Mouse (Mus musculus) CH12.LX (cell line): ENCODE results near the gene Otud7b. TPM values are rescaled to one million over a fixed set of nuclear protein-coding genes. Genes with fewer than 3 reads are reported as not detected.
A peak's percentile ranks its signal among the peaks of the same experiment; 100 is the strongest.

Experiments
- DNase-seq: peaks from one replicate; pipeline ENCODE4 v3.0.0-alpha.2; 2013; ENCODE audit errors: extremely low read depth
- H3K27ac ChIP-seq: 2 replicates; pipeline ENCODE4 v1.5.1; 2012; ENCODE audit warnings: low read depth, mild to moderate bottlenecking, control low read depth, moderate library complexity; ENCODE audit not compliant: insufficient read depth
- H3K27me3 ChIP-seq: replicated peaks from 2 replicates; pipeline ENCODE3; 2012; ENCODE audit warnings: inconsistent platforms
- H3K36me3 ChIP-seq, 2 experiments: replicated peaks in 1 of 2; 2 replicates each; pipeline versions ENCODE3 to v1.6.1; 2012; ENCODE audit warnings: inconsistent platforms in 1 of 2, low read length in 1 of 2, mild to moderate bottlenecking in 1 of 2, mixed read lengths in 1 of 2, moderate library complexity in 1 of 2; ENCODE audit not compliant: control insufficient read depth in 1 of 2, insufficient read depth in 1 of 2
- H3K4me1 ChIP-seq, 2 experiments: 2 replicates each; pipeline ENCODE4 v1.6.1; 2012; ENCODE audit warnings: inconsistent platforms in 1 of 2, moderate library complexity in 1 of 2; ENCODE audit not compliant: insufficient read depth in 2 of 2, control insufficient read depth in 1 of 2
- H3K4me2 ChIP-seq: 2 replicates; pipeline ENCODE4 v1.6.1; 2012; ENCODE audit warnings: low read depth, mild to moderate bottlenecking, control low read depth; ENCODE audit not compliant: poor library complexity, insufficient read depth, severe bottlenecking
- H3K4me3 ChIP-seq, 3 experiments: fragments of 150-350 bp in 1 of 3; sonication (generic) in 1 of 3; replicated peaks in 1 of 3; 2 replicates each; pipeline versions ENCODE3 to v1.5.1; 2011 to 2012; ENCODE audit warnings: low read depth in 2 of 3, low read length in 2 of 3, mild to moderate bottlenecking in 2 of 3, moderate library complexity in 2 of 3, control low read depth in 1 of 3, improper control_type of control experiment in 1 of 3, inconsistent platforms in 1 of 3, mixed read lengths in 1 of 3; ENCODE audit not compliant: poor library complexity in 1 of 3
- H3K79me2 ChIP-seq: replicated peaks from 2 replicates; pipeline ENCODE4 v1.6.1; 2012; ENCODE audit warnings: mild to moderate bottlenecking, moderate library complexity; ENCODE audit not compliant: control insufficient read depth, poor library complexity, insufficient read depth, severe bottlenecking; ENCODE audit errors: extremely low read depth
- H3K9ac ChIP-seq: 2 replicates; pipeline ENCODE4 v1.6.1; 2012; ENCODE audit warnings: low read depth, mild to moderate bottlenecking, control low read depth, moderate library complexity; ENCODE audit not compliant: insufficient read depth
- H3K9me3 ChIP-seq: replicated peaks from 2 replicates; pipeline ENCODE3; 2012; ENCODE audit warnings: low read length, inconsistent platforms, mixed read lengths
- BHLHE40 ChIP-seq: IDR thresholded peaks from 2 replicates; pipeline ENCODE4 v1.6.1; 2011; ENCODE audit warnings: mild to moderate bottlenecking, low read depth, low read length, improper control_type of control experiment
- CHD2 ChIP-seq: IDR thresholded peaks from 2 replicates; pipeline ENCODE4 v1.6.1; 2011; ENCODE audit warnings: low read length, improper control_type of control experiment
- CTCF ChIP-seq, 2 experiments: IDR thresholded peaks in 1 of 2; conservative IDR thresholded peaks in 1 of 2; 2 replicates each; pipeline ENCODE4 v1.5.1; 2011 to 2012; ENCODE audit warnings: low read depth in 2 of 2, low read length in 2 of 2, improper control_type of control experiment in 1 of 2, inconsistent platforms in 1 of 2, mild to moderate bottlenecking in 1 of 2, moderate library complexity in 1 of 2
- EP300 ChIP-seq: IDR thresholded peaks from 2 replicates; pipeline ENCODE4 v1.6.1; 2011; ENCODE audit warnings: low read length, improper control_type of control experiment
- ETS1 ChIP-seq: conservative IDR thresholded peaks from 2 replicates; pipeline ENCODE4 v1.6.1; 2012; ENCODE audit warnings: low read depth, mild to moderate bottlenecking, inconsistent platforms, low read length, improper control_type of control experiment, moderate library complexity
- GABPA ChIP-seq: IDR thresholded peaks from 2 replicates; pipeline ENCODE4 v1.6.1; 2012; ENCODE audit warnings: low read depth, low read length, improper control_type of control experiment, inconsistent platforms; ENCODE audit not compliant: insufficient replicate concordance
- HCFC1 ChIP-seq: IDR thresholded peaks from 2 replicates; pipeline ENCODE4 v1.6.1; 2012; ENCODE audit warnings: low read depth, mild to moderate bottlenecking, inconsistent platforms, low read length, improper control_type of control experiment
- JUN ChIP-seq: IDR thresholded peaks from 2 replicates; pipeline ENCODE4 v1.6.1; 2011; ENCODE audit warnings: low read depth, mild to moderate bottlenecking, low read length, improper control_type of control experiment, moderate library complexity; ENCODE audit not compliant: insufficient read depth
- KAT2A ChIP-seq: IDR thresholded peaks from 2 replicates; pipeline ENCODE4 v1.6.1; 2012; ENCODE audit warnings: low read length, improper control_type of control experiment, inconsistent platforms; ENCODE audit not compliant: insufficient replicate concordance
- MAFK ChIP-seq: IDR thresholded peaks from 2 replicates; pipeline ENCODE4 v1.6.1; 2011; ENCODE audit warnings: low read length, improper control_type of control experiment; ENCODE audit not compliant: insufficient replicate concordance
- MAX ChIP-seq: IDR thresholded peaks from 2 replicates; pipeline ENCODE4 v1.6.1; 2011; ENCODE audit warnings: low read length, improper control_type of control experiment
- MAZ ChIP-seq: IDR thresholded peaks from 2 replicates; pipeline ENCODE4 v1.6.1; 2012; ENCODE audit warnings: low read depth, mild to moderate bottlenecking, inconsistent platforms, low read length, improper control_type of control experiment, moderate library complexity
- MEF2A ChIP-seq: IDR thresholded peaks from 2 replicates; pipeline ENCODE4 v1.6.1; 2014; ENCODE audit warnings: low read depth, mild to moderate bottlenecking, inconsistent platforms, low read length, improper control_type of control experiment, borderline replicate concordance
- MYC ChIP-seq: IDR thresholded peaks from 2 replicates; pipeline ENCODE4 v1.6.1; 2011; ENCODE audit warnings: low read depth, mild to moderate bottlenecking, improper control_type of control experiment, low read length
- NELFE ChIP-seq: IDR thresholded peaks from 2 replicates; pipeline ENCODE4 v1.6.1; 2011; ENCODE audit warnings: low read depth, low read length, improper control_type of control experiment
- NRF1 ChIP-seq: IDR thresholded peaks from 2 replicates; pipeline ENCODE4 v1.6.1; 2014; ENCODE audit warnings: low read depth, mild to moderate bottlenecking, inconsistent platforms, low read length, improper control_type of control experiment, moderate library complexity
- PAX5 ChIP-seq: IDR thresholded peaks from 2 replicates; pipeline ENCODE4 v1.6.1; 2012; ENCODE audit warnings: low read length, inconsistent platforms, mixed read lengths
- RAD21 ChIP-seq: IDR thresholded peaks from 2 replicates; pipeline ENCODE4 v1.6.1; 2011; ENCODE audit warnings: low read depth, mild to moderate bottlenecking, low read length, improper control_type of control experiment, moderate library complexity
- RCOR1 ChIP-seq: conservative IDR thresholded peaks from 2 replicates; pipeline ENCODE4 v1.6.1; 2012; ENCODE audit warnings: low read depth, mild to moderate bottlenecking, inconsistent platforms, low read length, improper control_type of control experiment
- SIN3A ChIP-seq: IDR thresholded peaks from 2 replicates; pipeline ENCODE4 v1.6.1; 2012; ENCODE audit warnings: low read length, improper control_type of control experiment, inconsistent platforms
- SMC3 ChIP-seq: IDR thresholded peaks from 2 replicates; pipeline ENCODE4 v1.6.1; 2011; ENCODE audit warnings: low read depth, low read length, improper control_type of control experiment
- TCF12 ChIP-seq: IDR thresholded peaks from 2 replicates; pipeline ENCODE4 v1.6.1; 2014; ENCODE audit warnings: low read depth, mild to moderate bottlenecking, inconsistent platforms, low read length, improper control_type of control experiment
- UBTF ChIP-seq: IDR thresholded peaks from 2 replicates; pipeline ENCODE4 v1.6.1; 2012; ENCODE audit warnings: low read depth, mild to moderate bottlenecking, inconsistent platforms, low read length, improper control_type of control experiment, moderate library complexity
- USF1 ChIP-seq: IDR thresholded peaks from 2 replicates; pipeline ENCODE4 v1.6.1; 2014; ENCODE audit warnings: low read depth, mild to moderate bottlenecking, inconsistent platforms, low read length, improper control_type of control experiment
- USF2 ChIP-seq: conservative IDR thresholded peaks from 2 replicates; pipeline ENCODE4 v1.6.1; 2011; ENCODE audit warnings: low read depth, low read length, improper control_type of control experiment
- ZC3H11A ChIP-seq: IDR thresholded peaks from 2 replicates; pipeline ENCODE4 v1.6.1; 2012; ENCODE audit warnings: low read depth, mild to moderate bottlenecking, inconsistent platforms, low read length, improper control_type of control experiment
- ZMIZ1 ChIP-seq: IDR thresholded peaks from 2 replicates; pipeline ENCODE4 v1.6.1; 2012; ENCODE audit warnings: low read depth, mild to moderate bottlenecking, inconsistent platforms, low read length, improper control_type of control experiment
- ZNF384 ChIP-seq: IDR thresholded peaks from 2 replicates; pipeline ENCODE4 v1.6.1; 2012; ENCODE audit warnings: low read depth, low read length, improper control_type of control experiment, inconsistent platforms
- dilution Hi-C: fragments of 300-500 bp; cut with MboI; formaldehyde crosslinking; loops from 2 replicates; pipeline ENCODE4 v1.14.3; 2020; ENCODE audit warnings: low sequenced_read_pairs; ENCODE audit not compliant: extremely low pct_unique_long_range_greater_than_20kb, extremely low pct_ligation_motif_present
- in situ Hi-C: fragments of 300-500 bp; cut with MboI; formaldehyde crosslinking; loops from 3 replicates; pipeline ENCODE4 v1.14.3; 2019; ENCODE audit warnings: low sequenced_read_pairs, low pct_ligation_motif_present, low pct_unique_long_range_greater_than_20kb, mixed read lengths
- polyA plus RNA-seq: library from polyadenylated mRNA; unstranded; fragments of >175 nt; gene quantifications from 2 replicates; pipeline ENCODE4 v1.2.1, GENCODE M21; 2012; ENCODE audit warnings: low read depth; ENCODE audit not compliant: insufficient read length
- total RNA-seq, 2 experiments: library from RNA; depleted of rRNA; stranded (reverse); fragments of 300-350 nt in 1 of 2; fragments of >200 nt in 1 of 2; gene quantifications; 2 replicates each; pipeline ENCODE4 v1.2.3; 2012 to 2014

Otud7b gene
- total and polyA plus RNA-seq, 3 experiments: 12.3 to 17.7 (median 14.9) TPM

DNA sequence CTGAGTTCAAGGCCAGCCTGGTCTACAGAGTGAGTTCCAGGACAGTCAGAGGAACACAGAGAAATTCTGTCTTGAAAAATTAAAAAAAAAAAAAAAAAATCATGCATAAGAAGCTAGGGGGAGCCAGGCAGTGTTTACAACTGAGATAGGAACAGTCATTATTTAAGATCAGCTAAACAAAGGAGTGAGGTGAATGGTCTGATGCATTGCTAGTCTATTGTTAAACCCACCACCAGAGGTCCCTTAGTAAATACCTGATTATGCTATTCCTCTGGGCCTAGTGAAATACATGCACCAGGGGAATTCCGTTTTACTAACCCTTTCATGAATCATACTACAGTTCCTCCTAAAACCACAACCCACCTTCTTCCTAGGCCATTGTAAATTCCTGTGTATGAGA, 34.8 kb upstream of the Otud7b start:
- no peaks in the 10 kb centered on the region for H3K27me3 ChIP-seq
- peak; percentile 39 for DNase-seq
- H3K79me2 ChIP-seq: no peaks in the 10 kb centered on the region
- no peak overlapping the region for H3K9ac ChIP-seq
- H3K27ac ChIP-seq: no peak overlapping the region
- dilution Hi-C loops: no loop called here
- in situ Hi-C loops: no loop called here
- no peaks in the 10 kb centered on the region for H3K36me3 ChIP-seq
- no peak for TF ChIP-seq UBTF
- TF ChIP-seq JUN: no peak
- no peak for TF ChIP-seq RCOR1
- TF ChIP-seq ZMIZ1: no peak
- TF ChIP-seq EP300: no peak
- TF ChIP-seq TCF12: no peak
- no peak for TF ChIP-seq USF1
- TF ChIP-seq MAX: no peak
- TF ChIP-seq CTCF (conservative IDR thresholded peaks at IDR 0.05 in 1 of 2, IDR thresholded peaks at IDR 0.05 in 1 of 2; ENCODE audit: low read depth in 2 of 2, low read length in 2 of 2): peak; percentile 10 to 45; a peak in 2 of 4 replicates
- no peak for TF ChIP-seq SIN3A
- TF ChIP-seq NRF1: no peak
- TF ChIP-seq CHD2: no peak
- TF ChIP-seq MAFK: no peak
- no peak for TF ChIP-seq GABPA
- TF ChIP-seq SMC3: peak; percentile 36
- TF ChIP-seq MEF2A: no peak
- TF ChIP-seq NELFE: no peak
- TF ChIP-seq ZC3H11A: no peak
- no peak for TF ChIP-seq MYC
- TF ChIP-seq HCFC1: no peak
- peak; percentile 68 for TF ChIP-seq ZNF384
- no peak for TF ChIP-seq USF2
- peak; percentile 8 for TF ChIP-seq RAD21
- no peak for TF ChIP-seq ETS1
- no peak for TF ChIP-seq MAZ
- TF ChIP-seq PAX5: no peak
- TF ChIP-seq KAT2A: no peak
- TF ChIP-seq BHLHE40: no peak
- H3K4me2 ChIP-seq: no peak overlapping the region
- H3K9me3 ChIP-seq: no peaks in the 10 kb centered on the region
- peaks cover 8 to 36% of the 10 kb centered on the region in 2 experiments; a peak in 3 of 4 replicates for H3K4me1 ChIP-seq
- H3K4me3 ChIP-seq: no peak overlapping the region
